ENCODE assay signal across 8 mouse cellular contexts in the genomic region with DNA sequence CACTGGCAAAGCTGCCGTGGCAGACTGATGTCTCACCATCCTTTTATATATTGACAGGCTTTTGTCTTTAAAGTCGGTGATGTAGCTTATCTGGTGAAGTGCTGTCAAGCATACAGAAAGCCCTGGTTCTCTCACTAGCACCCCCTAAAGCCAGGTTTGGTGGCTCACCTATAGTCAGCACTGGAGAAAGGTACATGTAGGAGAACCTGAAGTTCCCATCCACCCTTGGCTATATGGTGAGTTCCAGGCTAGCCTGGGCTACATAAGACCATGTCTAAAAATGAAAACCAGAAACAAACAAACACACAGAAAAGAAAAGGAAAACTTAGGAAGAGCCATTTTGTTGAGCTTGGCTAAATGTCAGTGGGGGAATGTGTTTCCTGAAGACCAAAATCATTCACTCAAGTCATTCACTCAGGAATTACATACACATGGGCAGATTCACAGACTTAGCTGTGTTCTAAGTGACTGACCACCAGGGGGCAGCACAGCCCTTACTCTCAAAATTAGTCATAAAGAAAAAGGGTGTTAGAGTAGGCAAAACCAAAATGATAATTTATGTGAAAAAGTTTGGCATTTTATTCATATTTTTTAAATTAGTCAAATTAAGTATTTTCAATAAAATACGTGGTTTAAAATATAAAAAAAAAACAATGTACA. TPM values are rescaled to one million over a fixed set of nuclear protein-coding genes. Genes with fewer than 3 reads are reported as not detected.
DNase-seq lines count a peak whose midpoint lies in the region; ATAC-seq and TF ChIP-seq lines count a peak whose summit lies in the region.

No protein-coding gene starts in this region.

- no peak overlapping the region for H3K27ac ChIP-seq in liver, embryonic 14.5 days
- no peak overlapping the region for H3K27ac ChIP-seq in neural tube, embryonic 15.5 days (replicated peaks)

- peaks cover 9% of the 10 kb centered on the region for H3K36me3 ChIP-seq in liver, embryonic 14.5 days (replicated peaks; ENCODE audit: control insufficient read depth, insufficient read depth, low read depth)
- H3K36me3 ChIP-seq in neural tube, embryonic 15.5 days = peaks cover 31% of the 10 kb centered on the region

- no peak for TF ChIP-seq EP300 in liver, embryonic 14.5 days (IDR thresholded peaks at IDR 0.05; ENCODE audit: low read depth)

- intact Hi-C loops in gastrocnemius, postnatal 36 days (cut with DNase I) = no loop called here

- no peaks in the 10 kb centered on the region for H3K27me3 ChIP-seq in liver, embryonic 14.5 days (ENCODE audit: control insufficient read depth, insufficient read depth, low read length)
- no peaks in the 10 kb centered on the region for H3K27me3 ChIP-seq in neural tube, embryonic 15.5 days (replicated peaks)

- ATAC-seq in liver, embryonic 14.5 days (ENCODE audit: insufficient read depth) = no peak
- ATAC-seq in neural tube, embryonic 15.5 days (ENCODE audit: low FRiP score) = peak; percentile 66

- H3K4me1 ChIP-seq in liver, embryonic 14.5 days (replicated peaks; ENCODE audit: control insufficient read depth in 2 of 2, insufficient read depth in 2 of 2, low read length in 1 of 2) = no peaks in the 10 kb centered on the region
- H3K4me1 ChIP-seq in neural tube, embryonic 15.5 days = no peaks in the 10 kb centered on the region

- peak; percentile 81 for DNase-seq in A20 (ENCODE audit: low read depth, low spot score)
- peak; percentile 44 for DNase-seq in adrenal gland, adult 8-10 months
- peak; percentile 85 for DNase-seq in embryo, embryonic 11 days
- peak; percentile 31 to 46 for DNase-seq in gastrocnemius, postnatal 36 days
- peak; percentile 79 to 89 for DNase-seq in kidney, postnatal 25 days
- DNase-seq in liver, embryonic 14.5 days (ENCODE audit: low read depth in 3 of 3, low spot score in 3 of 3) = peak; percentile 55 to 67 (median 61)
- peak; percentile 30 to 39 for DNase-seq in thymus, adult 18-20 months

- peak; percentile 75 for TF ChIP-seq CTCF in liver, embryonic 14.5 days (IDR thresholded peaks at IDR 0.05; ENCODE audit: low read depth)

- WGBS in liver, embryonic 14.5 days (ENCODE audit: insufficient replicate concordance) = 42% methylated on average over 3 of the region's 3 CpGs
- WGBS in neural tube, embryonic 15.5 days = 67% methylated on average over 3 of the region's 3 CpGs

- no peaks in the 10 kb centered on the region for H3K9me3 ChIP-seq in liver, embryonic 14.5 days (ENCODE audit: control insufficient read depth, low read length)
- H3K9me3 ChIP-seq in neural tube, embryonic 15.5 days (replicated peaks) = no peaks in the 10 kb centered on the region

- no peak overlapping the region for H3K9ac ChIP-seq in liver, embryonic 14.5 days (replicated peaks)
- no peak overlapping the region for H3K9ac ChIP-seq in neural tube, embryonic 15.5 days (replicated peaks)

- H3K4me2 ChIP-seq in liver, embryonic 14.5 days (ENCODE audit: low read depth) = no peak overlapping the region
- H3K4me2 ChIP-seq in neural tube, embryonic 15.5 days = no peak overlapping the region

- no peak overlapping the region for H3K4me3 ChIP-seq in liver, embryonic 14.5 days (ENCODE audit: insufficient read depth in 1 of 2, low read depth in 2 of 2, low read length in 2 of 2)
- no peak overlapping the region for H3K4me3 ChIP-seq in neural tube, embryonic 15.5 days (replicated peaks)

RNA-seq across cellular contexts. Expression of gene Pot1b, which starts 10.1 kb away (rescaled TPM):
- 10 to 100 TPM in 2 of 4 experiments, 1 to 10 TPM in 2; 8.4 to 13.7 (median 11.5) TPM for total RNA-seq in adrenal gland, adult 8-10 months (2022)
- total RNA-seq in gastrocnemius, postnatal 36 days (2021) = 1 to 10 TPM; 1.3 to 1.4 TPM
- polyA plus RNA-seq in liver, embryonic 14.5 days (2012; rRNA removed) = 4.9 and 8.4 TPM in 2 replicates
- polyA plus RNA-seq in liver, embryonic 14.5 days (2014; fragmentation: Nextera tagmentation; extraction: Ambion mirVana) = 2.9 and 3.7 TPM in 2 replicates
- 7.2 TPM in 2 replicates for polyA plus RNA-seq in neural tube, embryonic 15.5 days (2015; fragmentation: Nextera tagmentation; extraction: Ambion mirVana)

RNA-seq across cellular contexts. Expression of gene Adgre4, which starts 47.5 kb away (rescaled TPM):
- total RNA-seq in adrenal gland, adult 8-10 months (2022) = under 1 TPM; 0.23 to 0.99 (median 0.59) TPM
- total RNA-seq in gastrocnemius, postnatal 36 days (2021) = under 1 TPM; 0.08 to 0.17 TPM
- polyA plus RNA-seq in liver, embryonic 14.5 days (2012; rRNA removed) = 0.84 and 0.98 TPM in 2 replicates
- polyA plus RNA-seq in liver, embryonic 14.5 days (2014; fragmentation: Nextera tagmentation; extraction: Ambion mirVana) = 1.9 and 2.3 TPM in 2 replicates
- 0.18 and 0.29 TPM in 2 replicates for polyA plus RNA-seq in neural tube, embryonic 15.5 days (2015; fragmentation: Nextera tagmentation; extraction: Ambion mirVana)

Comparison
In these comparisons a context has a peak if more than half of its experiments do, and no peak if none do; other contexts are left out.
1. DNase-seq: peak in every context shown above with its lines; median percentile 85 in embryo, embryonic 11 days; 84 in kidney, postnatal 25 days; 81 in A20; 61 in liver, embryonic 14.5 days; 44 in adrenal gland, adult 8-10 months; 38 in gastrocnemius, postnatal 36 days; 34 in thymus, adult 18-20 months.